Mouse (Mus musculus) thymus, postnatal 25 days (tissue): ENCODE data around the gene Kif13a.

Experiments
- DNase-seq: peaks from one replicate; pipeline ENCODE4 v3.0.0; 2022

Kif13a gene

DNA sequence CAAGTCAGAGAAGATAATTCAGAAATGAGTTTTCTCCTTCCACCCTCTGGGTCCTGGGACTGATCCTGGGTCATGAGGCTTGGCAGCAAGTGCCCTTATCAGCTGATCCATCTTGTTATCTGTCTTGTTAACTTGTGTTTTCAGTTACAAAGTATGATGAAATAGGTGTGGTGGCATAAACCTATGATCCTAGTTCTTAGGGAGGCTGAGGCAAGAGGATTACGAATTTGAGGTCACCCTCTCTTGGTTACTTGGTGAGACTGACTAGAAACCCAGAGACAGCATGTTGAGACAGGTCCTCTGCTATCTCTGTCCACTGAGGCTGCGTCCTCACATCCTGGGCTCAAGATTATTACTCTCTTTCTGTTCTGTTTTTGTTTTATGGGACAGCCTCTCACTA lies 164.3 kb downstream of the Kif13a start:
- no peak for DNase-seq

DNA sequence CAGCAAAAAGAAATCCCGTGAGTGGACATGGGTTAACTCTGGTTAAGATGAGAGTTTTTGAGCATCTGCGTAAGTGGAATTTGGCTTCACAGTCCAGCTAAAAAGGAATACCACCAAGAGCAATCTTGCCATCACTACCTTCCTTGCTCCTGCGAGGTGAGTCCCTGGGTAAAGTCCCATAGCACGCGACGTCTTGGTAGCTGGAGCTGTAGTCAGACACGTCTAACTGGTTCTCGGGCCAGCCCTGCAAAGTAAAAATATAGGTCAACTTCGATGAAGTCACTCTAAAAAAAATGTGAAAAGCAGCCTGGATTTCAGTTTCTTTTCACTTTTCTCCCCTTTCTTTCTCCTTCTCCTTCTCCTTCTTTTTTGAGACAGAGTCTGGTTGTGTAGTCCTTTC lies 166.5 kb downstream of the Kif13a start:
- no peak for DNase-seq

DNA sequence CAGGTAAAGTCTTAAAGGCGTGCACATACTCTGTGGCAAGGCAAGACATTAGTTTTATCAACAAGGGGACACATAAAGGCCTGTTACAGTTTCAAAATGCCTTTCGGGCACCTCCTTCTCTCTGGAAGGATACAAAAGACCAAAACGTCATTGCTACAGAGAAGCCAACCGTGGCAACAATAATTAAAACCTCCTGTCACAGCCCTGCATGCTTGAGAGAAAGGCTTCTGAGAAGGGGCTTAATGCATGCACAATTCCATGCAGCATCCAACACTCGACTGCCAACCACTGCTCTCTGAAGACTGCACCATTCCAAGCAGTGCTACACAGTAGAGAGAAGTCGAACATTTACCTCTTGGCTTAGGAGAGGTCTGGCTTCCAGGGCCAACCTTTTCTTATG lies 168.7 kb downstream of the Kif13a start:
- DNase-seq, result no peak

DNA sequence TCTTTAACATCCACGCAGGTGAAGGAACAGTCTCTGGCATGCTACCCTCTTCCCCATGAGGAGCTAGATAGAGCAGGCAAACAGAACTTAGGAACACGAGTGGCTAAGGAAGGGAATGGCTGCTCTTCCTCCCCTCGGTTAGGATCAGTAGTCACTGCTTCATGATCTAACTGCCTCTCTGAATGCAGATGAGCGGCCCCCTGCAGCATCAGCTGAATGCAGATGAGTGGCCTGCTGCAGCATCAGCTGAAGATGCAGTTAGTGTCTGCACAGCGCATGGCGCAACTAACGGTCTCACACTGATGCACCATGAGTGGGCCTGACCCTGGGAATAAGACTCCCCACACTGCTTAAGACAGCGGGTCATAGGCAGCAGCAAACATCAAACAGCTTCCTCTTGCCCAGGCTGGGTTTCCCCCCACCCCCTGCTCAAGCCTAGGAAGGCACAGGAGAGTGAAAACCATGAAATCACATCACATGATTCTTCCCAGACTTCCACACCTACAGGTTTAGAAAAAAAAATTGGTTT lies 170.3 kb downstream of the Kif13a start:
- DNase-seq, result no peak

DNA sequence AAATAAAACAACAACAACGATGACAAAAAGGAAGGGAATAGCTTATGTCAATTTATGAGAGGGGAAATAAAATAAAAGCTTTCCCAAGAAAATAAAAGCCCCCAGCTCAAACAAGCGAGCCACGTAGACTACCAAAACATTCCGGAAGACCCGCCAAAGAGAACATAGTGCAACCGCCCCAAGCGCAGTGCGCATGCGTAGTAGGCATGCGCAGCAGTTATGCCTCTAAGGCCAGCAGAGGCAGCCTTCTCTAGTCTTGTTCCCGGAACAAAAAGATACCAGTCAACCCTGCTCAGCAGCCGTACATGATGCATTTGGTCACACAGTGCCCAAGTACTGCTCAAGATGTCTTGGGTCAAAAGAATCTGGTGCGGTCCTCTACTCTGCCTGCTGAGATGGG lies 171.0 kb downstream of the Kif13a start:
- DNase-seq, result no peak

DNA sequence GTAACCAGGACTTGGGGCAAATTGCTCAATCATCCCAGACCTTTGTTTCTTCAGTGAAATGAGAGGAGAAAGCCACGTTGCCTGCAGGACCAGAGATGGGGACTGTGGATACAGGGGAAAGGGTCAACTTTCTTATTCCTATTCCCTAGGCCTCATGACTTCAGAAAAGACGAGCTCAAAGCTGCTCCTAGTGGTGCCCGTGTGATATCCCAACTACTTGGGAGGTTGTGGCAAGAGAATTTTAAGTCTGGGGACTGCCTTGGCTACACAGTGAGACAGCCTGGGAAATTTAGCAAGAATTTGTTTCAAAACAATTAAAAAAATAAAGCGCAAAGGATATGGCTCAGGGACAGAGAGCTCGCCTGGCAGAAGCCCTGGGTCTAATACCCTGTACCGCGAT lies 171.7 kb downstream of the Kif13a start:
- no peak for DNase-seq

DNA sequence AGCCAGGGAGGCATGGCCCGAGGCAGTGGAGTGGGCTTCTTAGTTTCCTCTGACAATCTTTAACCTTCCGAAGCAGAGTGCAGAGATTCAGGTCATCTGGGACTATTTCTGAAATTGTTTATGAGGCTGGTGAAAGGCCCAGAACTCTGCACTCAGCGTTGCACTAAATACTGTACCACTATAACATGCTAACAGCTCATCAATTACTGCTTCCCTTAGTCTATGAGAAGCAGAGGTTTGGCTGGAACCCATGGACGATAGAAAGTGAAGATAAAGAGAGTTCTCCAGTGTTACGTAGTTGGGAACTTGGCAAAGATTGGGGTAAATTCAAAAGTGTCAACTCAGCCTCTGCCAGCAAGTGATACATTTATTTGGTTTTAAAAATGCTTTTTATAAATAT lies 176.4 kb downstream of the Kif13a start:
- DNase-seq, result no peak

DNA sequence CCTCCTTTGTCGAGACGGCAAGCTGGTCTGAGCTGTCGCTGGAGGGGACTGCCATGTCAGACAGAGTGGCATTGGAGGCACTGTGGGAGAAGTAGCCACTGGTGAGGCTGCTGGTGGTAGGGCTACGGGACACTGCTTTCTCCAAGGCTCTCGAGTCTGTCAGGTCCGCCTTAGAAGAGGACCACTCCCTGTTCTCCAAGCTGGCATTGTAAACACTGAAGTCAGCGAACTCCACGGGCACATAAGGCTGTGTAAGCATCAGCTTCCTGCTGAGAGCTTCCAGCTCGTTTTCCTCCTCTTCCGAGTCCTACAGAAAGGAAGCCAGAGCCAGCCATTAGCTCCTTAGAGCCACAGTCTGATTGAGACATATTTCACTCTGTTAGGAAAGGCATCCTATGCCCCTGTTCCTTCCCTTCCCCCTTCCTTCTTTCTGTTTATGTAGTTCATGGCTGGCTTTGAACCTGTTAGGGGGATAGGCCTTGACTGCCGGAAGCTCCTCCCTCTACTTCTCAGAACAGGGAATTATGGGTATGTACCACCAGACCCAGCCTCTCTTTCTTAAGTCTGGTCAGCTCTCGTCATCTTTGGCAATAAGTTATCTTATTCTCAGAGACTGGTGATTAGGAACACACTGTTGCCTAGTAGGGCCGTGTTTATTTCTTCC lies 177.0 kb downstream of the Kif13a start:
- DNase-seq, result no peak

DNA sequence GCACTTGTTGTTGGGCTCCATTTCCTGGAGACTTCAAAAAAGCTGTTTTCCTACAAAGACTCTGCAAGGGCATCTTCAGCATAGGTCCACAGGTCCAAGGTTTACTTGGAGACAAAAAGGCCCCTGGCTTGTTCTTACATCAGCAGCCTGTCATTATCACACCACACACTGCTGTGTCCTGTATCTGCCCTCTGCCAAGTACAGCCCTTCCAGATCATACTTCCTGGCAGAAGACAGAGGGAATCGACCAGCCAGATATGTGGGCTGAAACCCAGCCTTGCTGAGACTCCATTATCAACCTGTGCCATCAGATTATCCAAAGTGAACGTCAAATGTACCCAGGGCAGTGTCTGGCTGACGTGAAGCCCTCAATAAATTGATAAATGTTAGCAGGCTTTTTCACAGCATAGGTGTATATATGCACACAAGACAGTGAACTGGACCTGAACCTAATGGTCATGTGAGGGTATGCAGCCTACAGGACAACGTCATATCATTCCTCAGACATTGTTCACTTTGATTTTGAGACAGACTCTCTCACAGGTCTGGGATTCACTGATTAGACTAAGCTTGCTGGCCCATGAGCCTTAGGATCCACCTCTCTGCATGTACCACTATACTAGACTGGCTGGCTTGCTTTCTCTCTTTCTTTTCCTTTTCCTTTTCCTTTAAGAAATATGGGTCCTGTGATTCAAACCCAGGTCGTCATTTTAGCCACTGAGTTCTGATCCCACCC lies 181.4 kb downstream of the Kif13a start:
- no peak for DNase-seq

DNA sequence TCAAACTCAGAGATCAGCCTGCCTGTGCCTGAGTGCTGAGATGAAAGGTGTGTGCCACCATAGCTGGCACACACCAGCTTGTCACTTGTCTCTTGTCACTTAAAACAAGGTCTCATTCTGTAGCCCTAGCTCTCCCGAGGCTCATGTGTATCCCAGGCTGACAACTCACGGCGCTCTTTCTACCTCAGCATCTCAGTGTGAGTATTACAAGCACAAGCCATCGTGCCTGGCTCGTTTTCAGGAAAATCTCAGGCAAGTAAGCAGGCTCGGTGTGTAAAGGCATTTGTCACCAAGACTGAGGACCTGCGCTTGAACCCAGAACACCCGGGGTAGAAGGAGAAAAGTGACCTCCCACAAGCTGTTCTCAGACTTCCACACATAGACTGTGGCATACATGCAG lies 185.8 kb downstream of the Kif13a start:
- DNase-seq, result no peak

DNA sequence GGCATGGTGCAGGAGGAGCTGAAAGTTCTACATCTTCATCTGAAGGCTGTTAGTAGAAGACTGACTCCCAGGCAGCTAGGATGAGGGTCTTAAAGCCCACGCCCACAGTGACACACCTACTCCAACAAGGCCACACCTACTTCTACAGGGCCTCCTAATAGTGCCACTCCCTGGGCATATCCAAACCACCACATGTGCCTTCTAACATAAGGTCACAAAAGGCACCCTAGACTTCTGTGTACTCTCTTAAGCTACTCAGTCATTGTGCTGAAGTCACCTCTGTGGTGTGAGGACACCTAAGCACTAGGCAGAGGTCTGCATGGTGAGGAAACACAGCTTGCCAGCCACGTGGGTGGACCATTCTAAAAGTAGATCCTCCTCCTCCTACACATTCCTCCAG lies 187.3 kb downstream of the Kif13a start:
- no peak for DNase-seq

DNA sequence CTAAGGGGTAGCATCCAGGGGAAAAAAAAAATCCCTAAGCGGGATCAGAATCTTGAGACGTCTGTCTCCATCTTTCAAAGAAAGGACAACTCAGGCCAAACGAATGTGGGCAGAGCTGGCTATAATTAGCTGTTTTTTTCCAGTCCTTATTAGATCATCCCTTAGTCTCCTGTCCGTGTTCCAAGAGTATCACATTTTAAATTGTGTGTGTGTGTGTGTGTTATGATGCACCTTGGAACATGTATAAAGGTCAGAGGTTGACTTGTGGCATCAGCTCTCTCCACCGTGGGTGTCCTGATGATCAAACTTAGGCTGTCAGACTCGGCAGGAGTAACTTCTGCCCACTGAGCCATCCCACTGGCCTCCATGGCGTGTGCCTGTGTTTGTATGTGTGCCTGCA lies 190.2 kb downstream of the Kif13a start:
- no peak for DNase-seq

DNA sequence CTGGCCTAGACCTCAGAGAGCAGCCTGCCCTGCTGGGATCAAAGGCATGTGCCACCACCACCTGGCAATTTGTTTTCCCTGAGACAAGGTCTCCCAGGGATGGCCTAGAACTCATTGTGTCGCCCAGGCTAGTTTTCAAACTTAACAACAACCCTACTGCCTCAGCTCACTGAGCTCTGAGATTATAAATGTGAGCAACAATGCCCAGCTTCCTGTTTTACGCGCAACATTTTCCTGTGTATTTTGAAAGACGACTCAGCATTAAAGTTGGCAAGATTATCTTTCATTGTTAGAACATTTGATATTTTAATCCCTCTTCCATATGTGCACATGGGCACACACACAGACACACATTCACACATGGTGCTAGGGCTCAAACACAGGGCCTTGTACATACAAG lies 192.2 kb downstream of the Kif13a start:
- no peak for DNase-seq

DNA sequence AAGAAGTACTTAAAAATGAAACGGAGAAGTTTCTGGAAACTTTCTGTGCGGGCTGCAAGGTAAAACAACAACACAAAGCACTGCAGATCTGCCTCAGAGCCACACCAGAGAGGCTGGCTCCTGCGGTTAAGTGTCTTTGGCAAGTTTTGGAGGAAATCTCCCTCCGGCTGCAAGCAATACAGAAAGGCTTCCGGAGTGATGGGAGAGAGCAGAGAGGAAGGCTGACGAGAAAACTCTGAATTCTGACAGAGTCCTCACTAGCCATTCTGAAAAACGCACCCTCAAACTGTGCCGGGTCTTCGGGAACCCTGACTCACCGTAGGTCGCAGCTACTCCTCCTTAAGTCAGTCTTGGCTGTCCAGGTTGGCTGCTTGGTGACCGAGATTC lies 193.2 kb downstream of the Kif13a start:
- no peak for DNase-seq

DNA sequence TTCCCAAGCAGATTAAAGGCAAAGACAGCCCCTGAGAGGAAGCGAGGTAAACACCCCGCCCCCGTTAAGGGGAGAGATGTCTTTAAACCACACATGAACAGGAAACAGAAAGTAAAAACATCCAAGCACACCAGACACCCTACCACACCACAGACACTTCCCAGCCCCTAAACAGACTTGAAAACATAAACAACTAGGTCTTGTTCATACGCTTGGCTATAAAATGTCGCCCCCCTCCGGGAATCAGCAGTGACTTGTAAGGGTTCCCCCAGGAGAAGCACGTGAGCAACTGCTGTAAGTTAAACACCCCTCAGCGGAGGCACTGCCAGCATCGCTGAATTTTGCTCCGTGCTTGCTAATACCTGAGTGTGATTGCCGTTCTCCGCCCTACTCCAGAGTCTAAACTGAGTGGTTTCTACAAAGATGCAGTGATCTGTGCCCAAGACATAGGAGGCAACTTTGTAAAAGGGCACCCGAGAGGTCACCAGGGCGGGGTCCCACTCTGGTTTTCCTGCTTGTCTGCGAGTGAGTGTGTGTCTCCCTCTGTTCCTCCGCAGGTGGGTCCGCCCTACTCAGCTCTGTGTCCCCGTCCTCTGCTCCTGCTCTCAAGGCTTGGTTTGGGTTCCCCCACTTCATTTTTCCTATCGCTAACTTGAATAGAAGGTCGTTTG lies 193.7 kb downstream of the Kif13a start:
- DNase-seq, result peak; percentile 83

DNA sequence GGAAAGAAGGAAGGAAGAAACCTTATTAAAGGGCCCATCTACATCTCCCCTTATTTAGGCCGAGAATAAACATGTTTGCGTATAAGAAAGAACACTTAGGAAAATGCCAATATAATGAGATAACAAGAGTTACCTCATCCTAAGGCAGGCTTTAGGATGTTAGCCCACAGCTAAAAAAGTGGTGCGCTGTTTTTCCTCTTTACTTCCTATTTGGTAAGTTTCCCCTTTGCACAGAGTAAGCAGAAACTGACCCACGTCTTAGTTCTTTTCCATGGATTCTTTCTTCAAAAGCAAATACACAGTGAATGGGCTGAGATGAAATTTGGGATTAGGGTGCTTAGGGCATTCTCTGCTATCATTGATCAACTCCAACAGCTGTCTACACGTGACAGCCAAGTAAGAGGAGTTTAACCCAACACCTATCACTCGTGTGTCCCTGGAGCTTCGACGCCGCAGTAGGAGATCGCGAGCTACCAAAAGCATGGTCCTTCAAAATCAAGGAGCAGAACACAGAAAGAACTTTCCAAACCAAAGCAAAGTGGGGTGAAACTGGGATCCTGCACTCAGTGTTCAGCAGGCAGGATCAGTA lies 194.4 kb downstream of the Kif13a start:
- no peak for DNase-seq

DNA sequence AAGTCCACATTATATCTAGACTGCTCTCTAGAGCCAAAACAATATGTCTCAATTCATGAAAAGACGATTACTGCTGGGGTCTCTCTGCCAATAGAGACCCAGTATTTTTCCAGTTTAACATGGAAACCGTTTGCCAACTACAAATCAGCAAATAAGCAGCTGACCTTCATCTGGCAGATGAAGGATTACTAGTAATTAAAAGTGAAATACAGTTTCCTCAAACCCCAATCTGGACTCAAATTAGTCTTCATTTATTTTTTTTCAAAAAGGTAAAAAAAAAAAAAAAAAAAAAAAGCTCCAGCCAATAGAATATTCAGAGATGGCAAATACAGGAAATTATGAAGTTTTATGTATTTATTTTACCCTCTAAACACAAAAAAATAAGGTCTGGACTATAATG lies 199.7 kb downstream of the Kif13a start:
- DNase-seq, result no peak

DNA sequence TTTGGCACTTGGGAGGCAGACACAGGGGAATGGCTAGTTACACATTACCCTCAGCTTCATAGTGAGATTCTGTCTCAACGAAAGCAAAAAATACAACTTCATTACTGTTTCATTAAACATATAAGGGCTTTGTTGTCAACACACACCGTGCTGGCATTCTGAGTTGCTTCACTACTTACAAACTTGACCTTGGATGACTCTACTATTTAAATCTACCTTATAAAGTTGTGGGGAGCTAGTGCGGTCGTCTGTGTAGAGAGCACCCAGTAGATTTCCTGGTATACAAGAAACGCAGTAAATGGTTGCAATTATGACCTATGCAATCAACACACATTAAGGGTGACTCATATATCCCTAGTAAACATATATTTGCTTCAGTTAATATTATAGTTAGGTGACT lies 201.3 kb downstream of the Kif13a start:
- DNase-seq, result no peak

DNA sequence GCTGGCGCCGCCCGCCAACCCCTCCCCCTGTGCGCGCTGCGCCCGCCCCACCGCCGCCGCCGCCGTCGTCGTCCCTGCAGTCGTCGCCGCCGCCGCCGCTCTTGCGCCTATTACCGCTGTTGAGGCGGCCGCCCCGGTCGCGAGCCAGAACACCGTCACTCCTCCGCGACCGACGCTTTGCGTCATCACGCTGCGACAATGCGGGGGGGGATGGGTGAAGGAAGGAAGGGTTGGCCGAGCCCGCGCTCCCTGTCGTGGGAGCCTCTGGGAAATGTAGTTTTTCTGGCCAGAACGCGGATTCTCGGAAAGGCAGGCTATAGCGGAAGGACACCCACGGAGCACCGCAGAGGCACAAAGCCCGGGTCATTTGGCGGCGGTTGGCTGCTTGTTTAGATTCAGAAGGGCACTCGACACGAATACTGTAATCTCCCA lies 201.8 kb downstream of the Kif13a start, which contains the start of gene Nup153:
TSS of gene Nup153 (minus strand) at position 104 of the 432 bp plus-strand sequence.
- DNase-seq, result peak; percentile 100

DNA sequence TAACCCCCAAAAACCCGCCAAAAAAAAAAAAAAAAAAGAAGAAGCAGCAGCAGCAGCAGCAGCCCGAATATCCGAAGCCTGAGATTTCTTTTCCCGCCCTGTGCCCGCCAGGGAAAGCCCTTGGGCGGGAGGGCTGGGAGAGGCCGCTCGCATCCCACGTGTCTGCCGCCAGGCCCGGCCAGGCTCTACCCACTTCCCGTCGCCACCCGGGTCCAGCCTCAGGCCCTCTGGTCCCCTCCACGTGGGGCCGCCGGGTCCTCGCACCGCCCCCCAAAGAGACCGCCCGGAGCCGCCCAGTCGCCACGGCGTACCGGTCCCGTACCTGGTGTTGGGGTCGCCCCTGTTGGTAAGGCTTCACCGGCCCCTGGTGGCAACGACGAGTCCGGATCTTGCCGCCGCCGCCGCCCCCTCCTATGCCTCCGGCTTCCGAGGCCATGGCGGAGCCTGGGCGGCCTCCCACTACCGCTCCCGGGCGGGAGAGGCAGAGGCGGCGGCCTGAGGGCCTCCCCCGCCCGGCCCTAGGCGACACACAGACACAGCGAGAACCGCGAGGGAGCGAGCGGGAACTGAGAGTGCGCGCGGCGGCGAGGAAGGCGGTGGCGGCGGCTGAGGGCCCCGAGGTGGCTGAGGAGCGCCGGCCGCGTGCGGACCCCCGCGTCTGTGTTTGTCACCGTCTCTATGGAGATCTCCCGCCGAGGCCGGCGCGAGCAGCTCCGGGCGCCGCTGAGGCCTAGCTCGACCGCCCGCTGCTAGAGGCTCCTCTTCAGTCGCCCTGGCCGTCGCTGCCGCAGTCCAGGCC lies 202.4 kb downstream of the Kif13a start:
- peak; percentile 71 for DNase-seq

DNA sequence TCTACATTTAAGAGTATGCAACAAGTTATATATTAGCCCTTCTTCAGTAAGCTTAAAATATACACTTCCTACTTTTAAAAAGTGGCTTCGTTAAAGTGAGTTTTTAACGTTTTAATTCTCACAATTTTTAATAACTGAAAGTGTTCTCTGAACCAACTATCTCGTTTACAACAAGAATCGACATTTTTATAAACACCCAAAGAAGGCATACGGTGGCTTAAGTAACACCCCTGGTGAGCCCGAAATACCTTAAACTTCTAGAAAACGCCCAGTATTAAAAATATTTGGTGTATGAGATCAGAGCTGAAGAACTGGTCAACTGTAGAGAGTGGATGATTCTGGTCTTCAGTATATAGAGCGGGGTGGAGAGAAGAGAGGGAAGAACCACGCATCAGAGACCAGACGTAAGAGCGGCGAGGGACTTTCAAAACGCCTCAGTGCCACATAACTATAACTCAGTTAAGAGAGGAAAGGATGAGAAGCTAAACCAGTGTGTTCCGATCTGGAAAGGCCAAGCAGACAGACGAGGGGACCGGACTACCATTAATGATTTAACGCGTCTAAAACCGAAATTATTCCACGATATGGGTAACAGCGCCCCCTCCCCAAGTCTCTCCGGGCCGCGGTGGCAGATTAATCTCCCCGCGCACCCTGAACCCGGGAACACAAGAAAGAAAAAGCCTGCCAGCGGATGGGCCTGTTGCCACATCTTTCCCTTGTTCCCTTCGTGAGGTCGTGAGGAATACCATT lies 203.2 kb downstream of the Kif13a start:
- DNase-seq, result peak; percentile 46

DNA sequence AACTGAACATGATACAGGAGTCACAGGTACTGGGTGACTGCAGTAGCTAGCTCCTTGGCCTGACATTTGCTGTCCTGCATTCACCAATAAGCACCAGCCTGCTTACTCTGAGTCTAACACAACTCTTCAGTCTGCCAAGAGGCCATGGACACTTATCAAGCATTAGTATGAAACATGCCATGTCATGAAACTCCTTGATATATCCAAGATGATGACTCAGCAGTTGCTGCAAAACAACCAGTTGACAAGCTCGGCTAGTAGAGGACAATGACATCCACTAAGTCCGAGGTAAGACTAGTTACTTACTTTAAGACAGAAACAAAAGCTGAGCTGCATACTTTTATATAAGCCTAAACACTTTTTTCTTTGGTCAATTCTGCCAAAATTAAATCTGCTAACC lies 204.4 kb downstream of the Kif13a start:
- DNase-seq, result no peak
